Mouse (Mus musculus) forebrain, embryonic 16.5 days (tissue): ENCODE results near the gene Lrmda. TPM values are rescaled to one million over a fixed set of nuclear protein-coding genes. Genes with fewer than 3 reads are reported as not detected.
A peak's percentile ranks its signal among the peaks of the same experiment; 100 is the strongest.

ENCODE experiments used
- ATAC-seq: fragments of 200-750 bp; cut with Nextera tagmentation; 2 replicates; pipeline ENCODE4 v1.8.0; 2017; ENCODE audit warnings: mild to moderate bottlenecking, moderate library complexity
- H3K27ac ChIP-seq: fragments of 300-500 bp; sonication (generic); 2 replicates; pipeline ENCODE4 v1.5.1; 2014; ENCODE audit warnings: low read length, control low read depth
- H3K27me3 ChIP-seq: fragments of 300-500 bp; sonication (generic); replicated peaks from 2 replicates; pipeline ENCODE4 v1.6.1; 2014; ENCODE audit warnings: low read length; ENCODE audit not compliant: control insufficient read depth, insufficient read depth
- H3K36me3 ChIP-seq: fragments of 300-500 bp; sonication (generic); 2 replicates; pipeline ENCODE4 v1.6.1; 2014; ENCODE audit not compliant: control insufficient read depth, insufficient read depth
- H3K4me1 ChIP-seq: fragments of 300-500 bp; sonication (generic); replicated peaks from 2 replicates; pipeline ENCODE4 v1.6.1; 2014; ENCODE audit warnings: low read length; ENCODE audit not compliant: control insufficient read depth, insufficient read depth
- H3K4me2 ChIP-seq: fragments of 300-500 bp; sonication (generic); 2 replicates; pipeline ENCODE4 v1.6.1; 2014; ENCODE audit warnings: mild to moderate bottlenecking, low read length, control low read depth
- H3K4me3 ChIP-seq: fragments of 300-500 bp; sonication (generic); replicated peaks from 2 replicates; pipeline ENCODE4 v1.5.1; 2014; ENCODE audit warnings: mild to moderate bottlenecking, low read length, control low read depth
- H3K9ac ChIP-seq: fragments of 300-500 bp; sonication (generic); replicated peaks from 2 replicates; pipeline ENCODE4 v1.6.1; 2014; ENCODE audit warnings: low read depth, low read length, control low read depth
- H3K9me3 ChIP-seq: fragments of 300-500 bp; sonication (generic); 2 replicates; pipeline ENCODE4 v1.6.1; 2016; ENCODE audit warnings: low read length; ENCODE audit not compliant: control insufficient read depth
- WGBS: fragments of 180-500 bp; shearing (Covaris S2); extraction: QIAGEN DNeasy Blood & Tissue Kit; methylation state at CpG from one replicate; pipeline ENCODE4 v1.1.7; 2014; 5-methylcytosine and 5-hydroxymethylcytosine counted together
- polyA plus RNA-seq: library from polyadenylated mRNA; unstranded; fragments of >200 nt; fragmentation: Nextera tagmentation; extraction: Ambion mirVana; gene quantifications from 2 replicates; pipeline ENCODE4 v1.2.1, GENCODE M21; 2015

The Lrmda gene
- polyA plus RNA-seq, 1 experiment from 2014 or later = not detected

- no peak overlapping the region for H3K27ac ChIP-seq
- 54% methylated on average over 3 of the region's 3 CpGs for WGBS
- ATAC-seq = no peak
- no peak overlapping the region for H3K4me2 ChIP-seq
- no peak overlapping the region for H3K4me3 ChIP-seq
- no peak overlapping the region for H3K9ac ChIP-seq
- no peaks in the 10 kb centered on the region for H3K9me3 ChIP-seq
- peaks cover 14% of the 10 kb centered on the region for H3K27me3 ChIP-seq
- H3K36me3 ChIP-seq = no peaks in the 10 kb centered on the region
- H3K4me1 ChIP-seq = peaks cover 4% of the 10 kb centered on the region
These were observed 415.9 kb downstream of the Lrmda start for GRCm38 (mm10) chr14:22435441-22435840.

- Histone ChIP-seq H3K9me3 (no peaks in the 10 kb centered on the region), H3K27me3 (peaks cover 12% of the 10 kb centered on the region), H3K9ac (no peak overlapping the region), H3K4me1 (peaks cover 8% of the 10 kb centered on the region), H3K36me3 (no peaks in the 10 kb centered on the region), H3K4me2 (no peak overlapping the region), H3K27ac (no peak overlapping the region), H3K4me3 (no peak overlapping the region)
- 45% methylated on average over 4 of the region's 4 CpGs for WGBS
- ATAC-seq = no peak
These were observed 416.4 kb downstream of the Lrmda start for GRCm38 (mm10) chr14:22435860-22436377.

DNA sequence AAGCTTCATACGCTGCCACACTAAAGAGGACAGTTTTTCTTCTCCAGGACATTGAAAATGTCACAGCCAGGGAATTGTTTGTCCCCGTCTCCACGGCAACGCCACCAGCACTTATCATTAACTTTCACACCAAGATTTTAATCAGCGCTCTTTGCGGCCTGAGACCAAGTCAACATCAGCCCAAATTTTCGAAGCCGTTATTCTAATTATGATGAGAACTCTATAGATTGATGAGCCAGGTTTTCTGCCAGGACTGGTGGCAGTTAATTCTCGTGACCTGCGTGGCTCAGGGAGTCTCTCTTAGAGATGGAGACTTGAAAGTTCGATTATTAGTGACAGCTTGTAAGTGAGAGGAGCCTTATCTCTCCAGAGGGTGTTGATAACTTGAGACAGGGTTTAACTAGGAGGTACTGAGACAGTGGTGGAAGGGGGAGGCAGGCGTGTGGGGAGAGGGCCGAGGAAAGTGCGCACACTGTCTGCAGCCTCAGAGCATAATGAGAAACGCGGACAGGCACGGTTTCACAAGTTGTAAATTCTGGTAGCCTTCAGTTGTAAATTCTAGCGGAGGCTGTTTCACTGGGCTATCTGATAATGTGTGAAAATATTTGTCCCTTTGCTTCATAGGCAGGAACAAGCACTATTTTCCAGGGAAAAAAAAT, 421.0 kb downstream of the Lrmda start:
- ATAC-seq = peak; percentile 49
- WGBS = 13% methylated on average over 18 of the region's 18 CpGs
- H3K4me3 ChIP-seq = no peak overlapping the region

GRCm38 (mm10) chr14:22441859-22442447, 422.4 kb downstream of the Lrmda start:
- 15% methylated on average over 5 of the region's 5 CpGs for whole genome bisulfite sequencing
- H3K9ac ChIP-seq = no peak overlapping the region
- no peaks in the 10 kb centered on the region for H3K36me3 ChIP-seq
- H3K27ac ChIP-seq = no peak overlapping the region
- no peaks in the 10 kb centered on the region for H3K9me3 ChIP-seq
- ATAC-seq = no peak
- H3K27me3 ChIP-seq = peaks cover 19% of the 10 kb centered on the region; the same call in 1 of the 2 replicates
- no peak overlapping the region for H3K4me3 ChIP-seq
- peaks cover 23% of the 10 kb centered on the region for H3K4me1 ChIP-seq
- H3K4me2 ChIP-seq = no peak overlapping the region

More for the DNA sequence above, 421.0 kb downstream of the Lrmda start:
- Histone ChIP-seq H3K36me3 (no peaks in the 10 kb centered on the region), H3K9me3 (no peaks in the 10 kb centered on the region), H3K4me2 (peak overlapping the region; percentile 23), H3K9ac (no peak overlapping the region), H3K27me3 (peaks cover 14% of the 10 kb centered on the region; the same call in 1 of the 2 replicates), H3K4me1 (peaks cover 23% of the 10 kb centered on the region), H3K27ac (no peak overlapping the region)

GRCm38 (mm10) chr14:22442719-22443118, 423.2 kb downstream of the Lrmda start:
- H3K27ac ChIP-seq = no peak overlapping the region
- no peak overlapping the region for H3K4me2 ChIP-seq
- H3K27me3 ChIP-seq = peaks cover 19% of the 10 kb centered on the region; the same call in 1 of the 2 replicates
- peaks cover 23% of the 10 kb centered on the region for H3K4me1 ChIP-seq
- no peak overlapping the region for H3K9ac ChIP-seq
- no peak overlapping the region for H3K4me3 ChIP-seq
- ATAC-seq = no peak
- 22% methylated on average over 5 of the region's 5 CpGs for WGBS
- H3K36me3 ChIP-seq = no peaks in the 10 kb centered on the region
- H3K9me3 ChIP-seq = no peaks in the 10 kb centered on the region

GRCm38 (mm10) chr14:22444541-22444940, 425.0 kb downstream of the Lrmda start:
- no peak for ATAC-seq
- Histone ChIP-seq H3K4me1 (peaks cover 23% of the 10 kb centered on the region), H3K27ac (no peak overlapping the region), H3K9me3 (no peaks in the 10 kb centered on the region), H3K36me3 (no peaks in the 10 kb centered on the region), H3K4me2 (no peak overlapping the region), H3K4me3 (no peak overlapping the region), H3K9ac (no peak overlapping the region), H3K27me3 (peaks cover 10% of the 10 kb centered on the region; the same call in 1 of the 2 replicates)
- WGBS = 76% methylated on average over 2 of the region's 2 CpGs

DNA sequence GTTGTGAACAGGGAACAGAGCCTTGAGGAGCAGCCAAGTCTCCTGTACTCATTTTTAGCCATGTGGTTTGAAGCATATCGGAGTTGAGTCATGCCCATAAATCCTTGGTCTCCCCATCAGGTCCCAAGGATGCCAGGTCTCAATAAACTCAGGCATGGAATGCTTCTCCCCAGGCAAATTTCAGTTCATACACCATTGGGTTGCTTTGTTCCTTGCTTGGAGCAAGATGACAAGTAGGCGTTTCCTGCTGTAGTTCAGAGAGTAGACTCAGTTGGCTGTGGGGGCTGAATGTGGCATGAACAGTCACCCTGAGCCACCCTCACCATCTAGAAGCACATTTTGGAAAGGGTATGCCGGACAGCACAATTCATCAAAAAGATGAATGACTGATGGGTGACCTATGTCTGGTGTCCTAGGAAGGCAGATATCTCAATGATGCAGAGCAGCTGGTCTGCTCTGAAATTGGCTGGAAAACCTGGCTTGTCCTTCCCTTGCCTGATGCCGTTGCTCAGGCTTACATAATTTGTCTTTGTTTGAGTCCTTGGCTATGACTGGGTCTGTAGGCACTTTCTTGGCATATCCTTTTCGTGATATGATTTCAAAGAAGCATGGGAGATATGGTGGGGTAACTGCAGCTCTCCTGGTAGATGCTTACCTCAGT, 425.8 kb downstream of the Lrmda start:
- peak; percentile 29; the same call in 1 of the 2 replicates for ATAC-seq
- Histone ChIP-seq H3K27ac (no peak overlapping the region), H3K9me3 (no peaks in the 10 kb centered on the region), H3K27me3 (peaks cover 10% of the 10 kb centered on the region; the same call in 1 of the 2 replicates), H3K4me2 (no peak overlapping the region), H3K36me3 (no peaks in the 10 kb centered on the region), H3K4me1 (peaks cover 21% of the 10 kb centered on the region), H3K9ac (no peak overlapping the region), H3K4me3 (no peak overlapping the region)
- 71% methylated on average over 5 of the region's 5 CpGs for WGBS

DNA sequence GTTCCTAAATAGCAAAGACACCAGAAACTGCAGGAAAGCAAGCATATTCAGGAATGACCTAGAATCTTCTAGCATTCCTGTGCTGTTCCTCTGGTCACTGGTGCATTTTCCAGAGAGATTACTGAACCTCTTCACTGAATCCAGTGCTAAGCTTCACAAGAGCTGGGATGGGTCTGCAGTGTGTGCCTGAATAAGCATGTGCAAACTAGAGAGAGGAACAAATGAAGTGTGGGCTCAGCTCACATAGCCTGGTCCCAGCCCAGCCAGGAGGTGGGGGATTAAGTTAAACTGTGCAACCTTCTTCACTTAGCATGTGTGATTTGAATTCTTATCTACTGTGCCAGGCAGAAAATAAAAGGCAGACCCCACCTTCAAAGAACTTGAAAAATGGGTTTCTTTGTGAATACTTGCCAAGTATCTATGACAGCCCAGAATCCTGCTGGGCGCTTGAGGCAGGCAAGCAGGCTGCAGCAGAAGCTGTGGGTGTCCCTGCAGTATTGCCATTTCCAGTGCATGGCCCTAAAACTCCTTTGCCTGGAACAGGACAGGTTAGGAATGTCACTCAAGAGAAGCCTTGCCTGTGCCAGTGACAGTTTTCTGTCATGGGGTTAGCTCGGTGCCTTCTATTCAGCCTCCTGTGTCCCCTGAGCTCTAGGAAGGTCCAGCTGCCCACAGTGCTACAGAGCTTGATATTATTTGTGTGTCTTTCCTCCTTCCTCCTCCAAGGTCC, 426.5 kb downstream of the Lrmda start:
- no peak overlapping the region for H3K4me3 ChIP-seq
- H3K9me3 ChIP-seq = no peaks in the 10 kb centered on the region
- no peaks in the 10 kb centered on the region for H3K36me3 ChIP-seq
- no peak overlapping the region for H3K9ac ChIP-seq
- no peak overlapping the region for H3K27ac ChIP-seq
- no peak overlapping the region for H3K4me2 ChIP-seq
- H3K27me3 ChIP-seq = peaks cover 10% of the 10 kb centered on the region; the same call in 1 of the 2 replicates
- WGBS = 78% methylated on average over 2 of the region's 2 CpGs
- ATAC-seq = no peak
- H3K4me1 ChIP-seq = peaks cover 14% of the 10 kb centered on the region

DNA sequence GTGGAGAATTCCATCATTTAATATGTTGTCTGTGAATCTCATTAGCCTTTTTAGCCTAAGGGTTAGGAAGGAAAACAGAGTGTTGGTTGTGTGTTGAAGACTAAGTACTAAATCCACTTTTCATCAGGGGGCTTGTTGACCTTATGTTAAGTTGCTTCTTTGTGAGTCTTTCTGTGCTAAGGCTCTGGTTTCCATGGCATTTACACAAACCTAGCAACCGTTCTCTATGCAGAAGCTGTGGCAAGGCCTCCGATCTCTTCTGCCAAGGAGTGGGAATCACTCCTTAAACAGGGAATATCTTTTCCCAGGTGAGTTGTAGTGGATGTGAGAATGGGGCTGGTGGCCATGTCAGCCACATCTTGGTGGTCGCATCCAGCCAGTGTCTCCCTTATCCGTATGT, 432.1 kb downstream of the Lrmda start:
- 63% methylated on average over 4 of the region's 4 CpGs for WGBS
- no peak overlapping the region for H3K9ac ChIP-seq
- no peak for ATAC-seq
- no peak overlapping the region for H3K27ac ChIP-seq
- H3K4me3 ChIP-seq = no peak overlapping the region
- no peaks in the 10 kb centered on the region for H3K4me1 ChIP-seq
- H3K36me3 ChIP-seq = no peaks in the 10 kb centered on the region
- H3K27me3 ChIP-seq = peaks cover 3% of the 10 kb centered on the region; the same call in 1 of the 2 replicates
- no peaks in the 10 kb centered on the region for H3K9me3 ChIP-seq
- H3K4me2 ChIP-seq = no peak overlapping the region
